Mouse (Mus musculus) 416B (cell line): Measurements from ENCODE around the gene Psmd3.

Source experiments
- DNase-seq: peaks from one replicate; pipeline ENCODE4 v3.0.0; 2011; ENCODE audit warnings: low read depth

Psmd3 gene

GRCm38 (mm10) chr11:98693201-98693600, 10.8 kb downstream of the Psmd3 start:
- DNase-seq, result no peak

DNA sequence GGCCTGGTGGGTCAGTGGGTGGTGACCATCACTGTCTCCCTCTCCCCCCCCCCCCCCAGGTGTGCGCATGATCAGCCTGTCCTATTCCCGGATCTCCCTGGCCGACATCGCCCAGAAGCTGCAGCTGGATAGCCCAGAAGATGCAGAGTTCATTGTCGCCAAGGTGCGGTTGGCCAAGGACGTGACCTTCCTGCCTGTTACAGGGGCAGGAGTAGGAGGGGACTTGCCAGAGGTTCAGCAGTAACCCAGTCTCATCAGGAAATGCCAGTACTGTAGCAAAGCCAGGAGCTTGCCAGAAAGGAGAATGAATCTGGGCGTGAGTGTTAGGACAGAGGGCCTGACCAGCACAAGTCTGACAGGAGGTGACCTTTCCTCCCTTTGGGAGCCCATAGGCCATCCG, 11.4 kb downstream of the Psmd3 start:
- no peak for DNase-seq

DNA sequence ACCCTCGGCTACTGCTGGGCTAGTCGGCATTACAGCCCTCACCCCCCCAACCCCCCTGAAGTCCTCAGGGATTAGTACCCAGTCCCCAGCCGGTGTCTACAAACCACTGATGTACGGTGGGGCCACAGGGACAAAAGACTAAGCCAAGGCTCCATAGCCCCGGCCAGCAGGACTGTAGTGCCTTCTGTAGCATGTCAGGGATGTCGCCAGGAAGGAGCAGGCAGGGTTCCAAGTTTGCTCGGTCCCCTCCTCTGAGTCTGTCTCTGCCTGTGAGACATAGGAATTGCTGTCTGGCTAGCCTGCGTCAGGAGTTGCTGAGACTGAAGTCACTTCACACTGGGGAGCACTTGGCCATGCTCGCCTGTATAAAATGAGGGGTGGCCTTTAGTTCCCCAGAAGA, 11.9 kb downstream of the Psmd3 start:
- DNase-seq, result no peak

GRCm38 (mm10) chr11:98695408-98695807, 13.1 kb downstream of the Psmd3 start:
- no peak for DNase-seq

DNA sequence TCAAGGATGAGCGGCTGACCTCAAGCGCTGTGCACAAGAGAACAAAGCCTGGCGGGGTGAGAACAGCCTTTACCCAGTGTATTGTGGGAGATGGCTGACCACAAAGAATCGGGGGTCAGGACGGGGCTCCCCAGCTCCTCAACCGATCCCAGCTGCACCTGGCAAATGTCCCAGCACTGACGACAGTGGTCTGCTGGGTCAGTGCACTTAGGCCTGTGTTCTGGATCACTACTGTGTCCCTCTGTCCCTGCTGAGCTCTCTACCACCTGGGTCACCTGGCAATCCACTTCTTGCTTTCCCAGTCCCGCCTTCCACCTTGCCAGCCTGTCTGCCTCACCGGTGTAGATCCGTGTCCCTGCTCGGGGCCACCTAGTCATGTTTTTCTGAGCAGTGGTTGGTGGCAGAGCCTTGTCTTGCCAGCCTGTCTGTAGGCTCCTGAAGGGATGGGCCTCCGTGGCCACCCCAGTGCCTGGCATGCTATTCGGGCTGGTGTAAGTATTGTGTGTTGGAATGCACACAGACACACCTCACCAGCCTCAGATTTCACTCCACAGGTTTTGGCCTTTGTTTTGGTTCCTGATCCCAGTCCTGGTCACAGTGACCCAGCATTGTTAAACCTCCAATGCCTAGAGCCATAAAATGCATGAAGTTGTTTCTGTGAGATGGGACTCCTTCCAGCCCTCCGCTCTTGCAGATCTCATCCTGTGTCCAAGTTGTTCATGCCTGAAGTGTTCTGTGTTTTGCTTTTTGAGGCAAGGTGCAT, 14.3 kb downstream of the Psmd3 start:
- DNase-seq, result no peak

- DNase-seq, result no peak
Observed at GRCm38 (mm10) chr11:98697225-98697624, 14.9 kb downstream of the Psmd3 start.

DNA sequence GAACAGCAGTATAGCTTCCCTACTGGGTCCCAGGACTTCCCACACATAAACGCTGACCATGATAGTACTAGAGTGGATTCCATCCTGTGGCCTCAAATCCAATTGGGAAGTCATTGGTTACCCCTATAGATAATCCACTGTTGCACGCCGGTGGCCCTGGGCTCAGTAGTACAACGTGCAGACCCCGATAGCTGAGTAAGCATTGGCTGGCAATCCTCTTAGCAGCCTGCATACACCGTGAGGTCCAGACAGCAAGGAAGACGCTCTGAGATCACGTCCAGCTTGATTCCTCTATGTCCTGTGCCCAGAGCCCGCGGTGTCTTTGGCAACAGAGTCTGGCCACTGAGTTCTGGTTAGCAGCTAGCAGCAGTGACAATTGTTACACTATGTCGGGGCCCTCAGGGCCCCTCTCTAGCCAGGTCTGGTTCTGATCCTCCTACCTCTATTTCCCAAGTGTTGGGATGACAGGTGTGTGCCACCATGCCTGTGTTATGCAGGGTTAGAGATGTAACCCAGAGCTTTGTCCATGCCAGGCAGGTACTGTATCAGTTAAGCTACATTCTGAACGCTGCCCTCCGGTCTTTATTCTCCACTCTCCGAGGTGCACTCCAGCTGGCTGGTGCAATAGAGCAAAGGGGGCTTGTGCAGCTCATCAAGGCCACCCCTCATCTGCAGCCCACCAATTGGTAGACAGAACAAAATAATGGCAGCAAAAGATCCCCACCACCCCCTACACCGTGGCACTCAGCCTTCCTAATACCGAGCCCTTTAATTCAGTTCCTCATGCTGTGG, 16.7 kb downstream of the Psmd3 start:
- DNase-seq, result no peak

DNA sequence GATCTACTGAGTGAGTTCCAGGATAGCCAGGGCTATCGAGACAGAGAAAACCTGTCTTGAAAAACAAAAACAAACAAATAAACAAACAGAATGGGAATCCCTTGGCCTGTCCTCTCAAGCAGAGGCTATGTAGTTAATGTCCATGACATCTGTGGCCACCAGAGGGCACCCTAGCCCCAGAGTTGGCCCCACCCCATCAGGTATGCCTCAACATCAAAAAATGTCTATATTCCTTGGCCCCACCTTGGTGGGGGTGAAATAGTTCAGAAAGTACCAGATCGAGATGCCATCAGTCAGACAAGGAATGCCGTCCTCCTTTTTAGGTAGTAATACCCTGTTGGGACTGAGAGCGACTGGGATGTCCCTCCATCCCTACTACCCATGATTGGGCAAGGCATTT, 17.6 kb downstream of the Psmd3 start:
- DNase-seq, result peak; percentile 74

- DNase-seq, result no peak
Observed at GRCm38 (mm10) chr11:98701213-98701670, 18.9 kb downstream of the Psmd3 start, which contains the start of gene Csf3. TSS of gene Csf3 (plus strand) at chr11:98701263.

- no peak for DNase-seq
Observed at GRCm38 (mm10) chr11:98702323-98702722, 20.0 kb downstream of the Psmd3 start.

DNA sequence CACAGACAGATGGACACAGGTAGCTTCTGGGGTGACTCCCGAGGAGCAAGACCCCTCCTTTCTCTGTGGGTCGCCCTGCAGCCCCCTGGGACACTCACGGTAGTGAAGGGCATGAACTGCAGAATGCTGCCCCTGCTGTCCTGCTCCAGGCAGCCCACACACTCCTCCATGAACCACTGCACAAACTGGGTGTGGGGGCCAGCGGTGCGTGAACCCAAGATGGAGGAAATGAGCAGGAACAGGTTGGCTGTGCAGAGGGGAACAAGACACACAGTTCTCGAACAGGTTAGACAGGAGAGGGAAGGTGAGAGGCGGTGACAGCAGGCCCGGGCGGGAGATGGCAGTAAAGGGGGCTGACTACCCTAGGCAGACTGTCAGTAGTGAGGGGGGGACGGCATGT, 22.7 kb downstream of the Psmd3 start:
- DNase-seq, result no peak

DNA sequence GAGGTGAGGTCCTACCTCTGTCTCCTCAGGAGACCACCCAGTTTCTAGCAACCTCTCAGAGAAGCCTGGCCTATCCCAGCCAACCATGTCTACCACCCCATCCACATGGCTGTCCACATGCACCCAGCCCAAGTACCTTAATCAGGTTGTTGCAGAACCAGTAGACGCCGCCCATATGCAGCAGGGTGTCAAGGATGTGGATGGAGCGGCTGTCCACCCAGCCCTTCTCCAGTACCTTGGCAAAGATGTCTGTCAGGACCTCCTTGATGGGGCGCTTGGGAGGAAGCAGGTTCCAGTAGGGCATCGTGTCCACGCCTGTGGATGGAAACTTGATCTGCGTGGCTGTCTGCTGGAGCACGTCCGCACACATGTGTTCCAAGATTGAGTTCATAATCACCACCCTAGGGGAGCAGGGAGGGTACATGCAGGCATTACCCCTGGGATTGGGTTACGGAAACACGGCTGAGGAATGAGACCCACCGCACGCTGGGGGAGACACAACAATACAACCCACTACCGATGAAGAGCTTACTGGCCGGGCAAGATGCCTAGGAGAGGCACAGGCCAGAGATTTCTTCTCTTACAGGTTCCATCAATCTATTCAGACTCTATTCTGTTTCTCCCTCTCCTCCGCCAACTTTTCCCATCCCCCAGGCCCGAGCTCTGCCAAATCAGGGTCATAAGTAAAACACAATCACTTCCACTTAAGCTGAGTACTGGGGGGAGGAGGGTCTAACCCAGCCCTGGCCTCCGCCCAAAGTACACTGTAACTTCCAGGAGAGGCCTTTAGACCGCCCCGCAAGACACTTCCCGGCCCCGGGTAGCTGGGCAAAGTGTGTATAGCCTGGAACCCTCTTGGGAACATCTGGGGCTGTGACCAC, 25.3 kb downstream of the Psmd3 start:
- DNase-seq, result no peak

DNA sequence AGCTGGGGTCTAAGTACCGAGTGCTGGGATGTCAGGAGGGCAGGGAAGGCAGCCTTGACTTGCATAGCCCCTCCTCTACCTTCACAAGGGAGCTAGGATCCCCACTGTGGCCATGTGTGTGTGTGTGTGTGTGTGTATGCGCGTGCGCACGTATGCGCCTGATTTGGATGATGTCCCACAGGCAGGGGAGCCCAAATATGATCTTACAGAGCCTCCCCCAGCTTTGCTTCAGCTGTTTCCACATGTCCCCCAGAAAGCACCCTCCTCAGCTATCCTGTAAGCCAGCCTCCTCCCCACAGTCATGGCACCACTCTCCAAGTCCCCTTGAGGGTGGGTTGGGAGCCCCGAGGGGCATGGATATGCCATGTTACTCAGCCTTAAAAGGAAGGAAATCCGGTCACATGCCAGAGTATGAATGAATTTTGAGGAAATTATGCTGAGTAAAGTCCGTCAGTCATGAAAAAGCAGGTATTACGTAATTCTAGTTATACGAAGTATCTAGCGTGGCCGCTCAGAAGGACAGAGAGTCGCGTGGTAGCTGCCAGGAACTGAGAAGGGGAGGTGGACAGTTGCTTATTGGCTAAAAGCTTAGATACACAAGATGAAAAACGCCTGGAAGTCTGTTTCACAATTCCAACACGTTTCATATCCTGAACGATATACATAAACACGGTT, 26.1 kb downstream of the Psmd3 start:
- DNase-seq, result peak; percentile 77

GRCm38 (mm10) chr11:98709001-98709741, 26.8 kb downstream of the Psmd3 start:
- peak; percentile 72 for DNase-seq

DNA sequence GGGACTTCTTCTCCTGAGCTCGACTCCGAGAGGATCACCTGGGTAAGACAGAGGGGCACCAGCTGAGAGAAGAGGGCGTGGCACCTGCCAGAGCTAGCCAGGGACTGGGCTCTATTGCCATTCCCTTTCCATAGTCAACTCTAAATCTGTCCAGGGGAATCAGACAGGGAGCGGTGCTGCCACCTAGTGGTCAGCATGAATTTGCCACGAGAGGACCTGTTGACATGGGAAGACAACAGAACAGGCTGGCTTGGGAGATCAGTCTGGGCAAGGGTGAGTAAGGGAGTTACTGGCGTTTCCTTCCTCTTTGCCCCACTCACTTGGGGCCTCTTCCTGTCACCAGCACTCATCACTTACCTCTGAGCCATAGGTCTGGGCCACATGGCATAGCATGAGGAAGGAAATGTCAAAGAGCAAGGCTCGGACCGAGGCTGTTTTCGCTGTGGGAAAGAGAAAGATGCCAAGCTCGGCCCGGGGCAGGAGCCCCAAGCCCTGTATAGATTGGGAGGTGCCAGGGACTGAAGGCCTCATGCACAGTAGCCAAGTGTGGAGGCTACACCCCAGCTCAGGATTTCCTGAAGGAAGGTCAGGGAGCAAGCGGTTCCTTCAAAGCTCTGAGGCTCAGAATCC, 28.2 kb downstream of the Psmd3 start:
- DNase-seq, result peak; percentile 95

- DNase-seq, result peak; percentile 16
Observed at GRCm38 (mm10) chr11:98711046-98711434, 28.7 kb downstream of the Psmd3 start.

- DNase-seq, result peak; percentile 76
Observed at GRCm38 (mm10) chr11:98712009-98712408, 29.7 kb downstream of the Psmd3 start.

DNA sequence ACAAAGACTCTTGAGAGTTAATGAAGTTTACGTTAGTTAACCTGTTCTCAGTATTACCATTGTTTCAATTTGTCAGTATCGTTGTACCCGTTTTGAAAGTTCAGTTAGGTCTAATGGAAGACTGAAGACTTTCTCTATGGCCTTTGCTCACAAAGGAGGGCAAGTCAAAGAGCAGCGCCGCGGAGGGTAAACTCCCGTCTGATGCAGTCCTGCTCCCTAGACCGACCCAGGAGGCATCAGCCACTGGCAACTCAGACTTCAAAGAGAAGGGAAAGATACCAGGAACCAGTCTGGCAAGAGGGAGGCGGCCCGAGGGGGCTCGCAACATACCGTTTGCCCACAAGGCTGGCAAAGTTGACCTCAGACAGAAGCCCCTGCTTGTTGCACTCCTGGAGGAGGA, 31.3 kb downstream of the Psmd3 start:
- no peak for DNase-seq

- DNase-seq, result no peak
Observed at GRCm38 (mm10) chr11:98715946-98716345, 33.6 kb downstream of the Psmd3 start.

GRCm38 (mm10) chr11:98717904-98718303, 35.5 kb downstream of the Psmd3 start:
- DNase-seq, result peak; percentile 24
